Mouse (Mus musculus): ENCODE data around the gene Mapkapk2.

GRCm38 (mm10) chr1:131096132-131096695 lies 1.4 kb downstream of the Mapkapk2 start:
- TF ChIP-seq POLR2A (IDR thresholded peaks at IDR 0.05; ENCODE audit: borderline replicate concordance, insufficient read depth, low read length) (no peak), CTCF (IDR thresholded peaks at IDR 0.05; ENCODE audit: borderline replicate concordance, insufficient read depth, low read depth, low read length) (no peak)
